Mouse (Mus musculus): Measurements from ENCODE around the gene E130208F15Rik. TPM values are rescaled to one million over a fixed set of nuclear protein-coding genes. Genes with fewer than 3 reads are reported as not detected.

The E130208F15Rik gene
- polyA plus RNA-seq, 1 experiment from 2014 or later, result not detected

DNA sequence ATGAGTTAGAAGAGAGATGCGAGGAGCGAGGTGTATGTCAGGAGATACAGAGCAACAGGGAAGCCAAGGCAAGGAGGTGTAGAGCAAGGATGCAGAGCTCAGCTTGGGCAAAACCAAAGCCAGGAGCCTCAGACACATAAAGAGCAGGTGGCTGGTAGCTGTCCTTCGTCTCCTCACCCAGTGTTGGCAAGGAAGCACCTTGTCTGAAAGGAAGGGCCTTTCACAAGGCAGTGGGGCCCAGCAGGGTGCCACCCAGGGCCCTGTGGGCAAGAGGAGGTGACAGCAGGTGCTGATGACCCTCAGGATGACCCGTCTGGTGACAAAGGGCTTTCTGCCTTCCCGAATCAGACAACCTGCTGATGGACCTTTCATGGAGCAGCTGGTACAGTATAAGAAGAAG, 13.0 kb downstream of the E130208F15Rik start:
- Histone ChIP-seq H3K9ac (ENCODE audit: low read length) (no peak overlapping the region), H3K4me1 (replicated peaks; ENCODE audit: control insufficient read depth, insufficient read depth, low read length) (no peaks in the 10 kb centered on the region), H3K9me3 (ENCODE audit: control insufficient read depth, low read length) (no peaks in the 10 kb centered on the region), H3K27me3 (ENCODE audit: control insufficient read depth, insufficient read depth, low read length) (0 out of 2 replicates have a peak, but pooled peaks cover 5% of the 10 kb centered on the region), H3K4me3 (ENCODE audit: low read depth, low read length) (no peak overlapping the region), H3K4me2 (ENCODE audit: low read depth, low read length, severe bottlenecking) (no peak overlapping the region), H3K27ac (ENCODE audit: low read depth, low read length) (no peak overlapping the region), H3K36me3 (ENCODE audit: control insufficient read depth, insufficient read depth, low read length) (no peaks in the 10 kb centered on the region)
- 68% methylated on average over 5 of the region's 5 CpGs for WGBS
- ATAC-seq (replicated peaks; ENCODE audit: low FRiP score) (no peak), DNase-seq (ENCODE audit: low spot score) (no peak)

GRCm38 (mm10) chr7:30335688-30336087, 14.1 kb downstream of the E130208F15Rik start:
- Histone ChIP-seq H3K4me1 (replicated peaks; ENCODE audit: control insufficient read depth, insufficient read depth, low read length) (no peaks in the 10 kb centered on the region), H3K27me3 (ENCODE audit: control insufficient read depth, insufficient read depth, low read length) (0 out of 2 replicates have a peak, but pooled peaks cover 5% of the 10 kb centered on the region), H3K4me2 (ENCODE audit: low read depth, low read length, severe bottlenecking) (no peak overlapping the region), H3K27ac (ENCODE audit: low read depth, low read length) (no peak overlapping the region), H3K36me3 (ENCODE audit: control insufficient read depth, insufficient read depth, low read length) (no peaks in the 10 kb centered on the region), H3K4me3 (ENCODE audit: low read depth, low read length) (no peak overlapping the region), H3K9me3 (ENCODE audit: control insufficient read depth, low read length) (no peaks in the 10 kb centered on the region), H3K9ac (ENCODE audit: low read length) (no peak overlapping the region)
- no peak for DNase-seq (ENCODE audit: low spot score)
- ATAC-seq (replicated peaks; ENCODE audit: low FRiP score), result no peak
- 73% methylated on average over 6 of the region's 6 CpGs for WGBS

DNA sequence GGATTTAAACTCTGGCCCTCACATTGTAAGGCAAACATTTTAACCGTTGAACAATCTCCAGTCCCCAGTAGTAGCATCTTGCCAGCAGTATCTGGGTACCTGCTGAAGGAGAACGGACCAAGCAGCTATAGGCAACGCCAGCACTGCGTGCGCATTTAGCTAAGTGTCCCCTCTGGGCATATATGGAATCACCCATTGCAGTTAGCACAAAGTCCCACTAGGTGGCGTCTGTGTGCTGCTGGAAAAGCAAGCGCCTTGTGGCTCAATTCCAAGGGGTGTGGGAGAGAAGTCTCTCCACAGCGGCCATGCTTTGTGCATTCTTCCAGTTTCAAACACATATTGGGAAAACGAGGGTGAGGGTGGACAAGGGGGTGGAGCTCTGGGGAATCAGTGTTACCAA, 14.8 kb downstream of the E130208F15Rik start:
- 3% methylated on average over 9 of the region's 9 CpGs for WGBS
- Histone ChIP-seq H3K4me3 (ENCODE audit: low read depth, low read length) (no peak overlapping the region), H3K4me2 (ENCODE audit: low read depth, low read length, severe bottlenecking) (no peak overlapping the region), H3K9ac (ENCODE audit: low read length) (no peak overlapping the region), H3K27ac (ENCODE audit: low read depth, low read length) (no peak overlapping the region), H3K36me3 (ENCODE audit: control insufficient read depth, insufficient read depth, low read length) (no peaks in the 10 kb centered on the region), H3K4me1 (replicated peaks; ENCODE audit: control insufficient read depth, insufficient read depth, low read length) (no peaks in the 10 kb centered on the region), H3K27me3 (ENCODE audit: control insufficient read depth, insufficient read depth, low read length) (0 out of 2 replicates have a peak, but pooled peaks cover 5% of the 10 kb centered on the region), H3K9me3 (ENCODE audit: control insufficient read depth, low read length) (no peaks in the 10 kb centered on the region)
- DNase-seq (ENCODE audit: low spot score) (peak; percentile 91), ATAC-seq (replicated peaks; ENCODE audit: low FRiP score) (no peak; the same call in 1 of the 2 replicates)

GRCm38 (mm10) chr7:30339432-30340109, 18.0 kb downstream of the E130208F15Rik start:
- ATAC-seq (replicated peaks; ENCODE audit: low FRiP score), result no peak
- no peak overlapping the region for H3K4me3 ChIP-seq (ENCODE audit: low read depth, low read length)
- H3K36me3 ChIP-seq (ENCODE audit: control insufficient read depth, insufficient read depth, low read length), result no peaks in the 10 kb centered on the region
- H3K9ac ChIP-seq (ENCODE audit: low read length), result no peak overlapping the region
- no peak overlapping the region for H3K27ac ChIP-seq (ENCODE audit: low read depth, low read length)
- no peaks in the 10 kb centered on the region for H3K9me3 ChIP-seq (ENCODE audit: control insufficient read depth, low read length)
- no peaks in the 10 kb centered on the region for H3K4me1 ChIP-seq (replicated peaks; ENCODE audit: control insufficient read depth, insufficient read depth, low read length)
- WGBS, result 71% methylated on average over 5 of the region's 5 CpGs
- DNase-seq (ENCODE audit: low spot score), result no peak
- no peak overlapping the region for H3K4me2 ChIP-seq (ENCODE audit: low read depth, low read length, severe bottlenecking)
- H3K27me3 ChIP-seq (ENCODE audit: control insufficient read depth, insufficient read depth, low read length), result 0 out of 2 replicates have a peak, but pooled peaks cover 5% of the 10 kb centered on the region

DNA sequence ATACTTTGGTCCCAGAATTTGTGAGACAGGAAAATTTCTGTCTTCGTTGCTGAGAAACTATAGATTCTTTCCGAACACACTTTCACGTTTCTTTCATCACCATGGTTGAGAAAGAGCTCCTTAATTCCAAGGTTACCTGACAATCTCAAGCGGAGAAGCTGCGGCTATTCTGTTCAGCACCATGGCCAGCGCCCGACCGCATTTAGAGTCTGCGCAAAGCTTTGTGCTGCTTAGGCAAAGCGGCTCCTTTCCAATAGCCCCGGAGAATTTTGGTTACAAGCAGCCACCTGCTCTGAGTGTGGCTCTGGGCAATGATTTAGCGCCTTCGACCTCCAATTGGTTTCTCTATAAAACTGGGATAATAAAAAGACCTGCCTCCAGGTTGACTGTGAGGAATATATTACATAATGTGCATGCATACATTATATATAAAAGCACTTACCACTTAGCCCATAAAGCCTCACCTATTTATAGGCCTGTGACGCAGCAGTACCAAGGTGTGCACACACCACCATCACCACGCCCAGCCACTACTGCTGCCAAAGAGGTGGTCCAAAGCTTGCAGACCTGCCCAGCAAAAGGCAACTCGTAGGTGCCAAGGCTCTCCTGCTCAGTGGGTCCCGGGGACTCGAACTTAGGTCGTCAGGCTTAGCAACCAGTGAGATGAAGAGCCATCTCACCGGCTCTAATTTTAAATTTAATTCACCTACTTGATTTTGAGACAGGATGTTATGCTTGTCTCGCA, 25.3 kb downstream of the E130208F15Rik start:
- Histone ChIP-seq H3K4me2 (ENCODE audit: low read depth, low read length, severe bottlenecking) (no peak overlapping the region), H3K36me3 (ENCODE audit: control insufficient read depth, insufficient read depth, low read length) (no peaks in the 10 kb centered on the region), H3K9ac (ENCODE audit: low read length) (no peak overlapping the region), H3K27me3 (ENCODE audit: control insufficient read depth, insufficient read depth, low read length) (peaks cover 8% of the 10 kb centered on the region), H3K4me3 (ENCODE audit: low read depth, low read length) (no peak overlapping the region), H3K27ac (ENCODE audit: low read depth, low read length) (no peak overlapping the region), H3K4me1 (replicated peaks; ENCODE audit: control insufficient read depth, insufficient read depth, low read length) (no peaks in the 10 kb centered on the region), H3K9me3 (ENCODE audit: control insufficient read depth, low read length) (no peaks in the 10 kb centered on the region)
- no peak for ATAC-seq (replicated peaks; ENCODE audit: low FRiP score)
- 29% methylated on average over 21 of the region's 21 CpGs for WGBS
- peak; percentile 86 for DNase-seq (ENCODE audit: low spot score)

GRCm38 (mm10) chr7:30347828-30348227, 26.3 kb downstream of the E130208F15Rik start:
- no peak overlapping the region for H3K9ac ChIP-seq (ENCODE audit: low read length)
- H3K27me3 ChIP-seq (ENCODE audit: control insufficient read depth, insufficient read depth, low read length), result peaks cover 8% of the 10 kb centered on the region
- 2% methylated on average over 30 of the region's 30 CpGs for WGBS
- no peaks in the 10 kb centered on the region for H3K36me3 ChIP-seq (ENCODE audit: control insufficient read depth, insufficient read depth, low read length)
- no peak overlapping the region for H3K27ac ChIP-seq (ENCODE audit: low read depth, low read length)
- H3K9me3 ChIP-seq (ENCODE audit: control insufficient read depth, low read length), result no peaks in the 10 kb centered on the region
- DNase-seq (ENCODE audit: low spot score), result peak; percentile 89
- H3K4me3 ChIP-seq (ENCODE audit: low read depth, low read length), result no peak overlapping the region
- H3K4me1 ChIP-seq (replicated peaks; ENCODE audit: control insufficient read depth, insufficient read depth, low read length), result no peaks in the 10 kb centered on the region
- no peak; the same call in 1 of the 2 replicates for ATAC-seq (replicated peaks; ENCODE audit: low FRiP score)
- 0 out of 2 replicates have a peak overlapping the region, but pooled peaks have one; percentile 27 for H3K4me2 ChIP-seq (ENCODE audit: low read depth, low read length, severe bottlenecking)

DNA sequence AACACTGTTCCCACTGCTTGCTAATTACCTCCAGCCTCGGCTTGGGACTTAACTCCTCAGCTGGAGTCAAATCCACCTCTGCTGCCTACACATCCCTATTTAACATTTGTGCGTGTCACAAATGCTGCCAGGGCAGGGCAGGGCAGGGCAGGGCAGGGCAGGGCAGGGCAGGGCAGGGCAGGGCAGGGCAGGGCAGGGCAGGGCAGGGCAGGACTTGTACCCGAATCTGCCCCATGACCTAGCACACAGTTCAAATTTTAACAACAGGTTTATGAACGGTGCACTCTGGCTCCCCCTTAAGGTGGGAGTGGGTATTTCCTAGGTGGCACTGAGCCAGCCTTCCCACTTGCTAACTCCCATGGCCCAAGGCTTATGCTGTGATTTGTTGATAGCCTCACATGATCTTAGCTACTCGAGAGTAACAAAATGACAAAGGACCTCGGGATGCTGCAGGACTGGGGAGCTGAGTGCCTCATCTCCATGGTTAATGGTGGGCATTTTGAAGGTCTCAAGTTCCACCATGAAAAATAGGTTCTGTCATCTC, 31.8 kb downstream of the E130208F15Rik start:
- ATAC-seq (replicated peaks; ENCODE audit: low FRiP score), result no peak
- Histone ChIP-seq H3K36me3 (ENCODE audit: control insufficient read depth, insufficient read depth, low read length) (no peaks in the 10 kb centered on the region; the same call in 1 of the 2 replicates), H3K4me2 (ENCODE audit: low read depth, low read length, severe bottlenecking) (no peak overlapping the region), H3K4me1 (replicated peaks; ENCODE audit: control insufficient read depth, insufficient read depth, low read length) (no peaks in the 10 kb centered on the region), H3K9me3 (ENCODE audit: control insufficient read depth, low read length) (no peaks in the 10 kb centered on the region), H3K4me3 (ENCODE audit: low read depth, low read length) (no peak overlapping the region), H3K27ac (ENCODE audit: low read depth, low read length) (no peak overlapping the region), H3K27me3 (ENCODE audit: control insufficient read depth, insufficient read depth, low read length) (no peaks in the 10 kb centered on the region), H3K9ac (ENCODE audit: low read length) (no peak overlapping the region)
- WGBS, result 16% methylated on average over 6 of the region's 6 CpGs
- DNase-seq (ENCODE audit: low spot score), result peak; percentile 81

DNA sequence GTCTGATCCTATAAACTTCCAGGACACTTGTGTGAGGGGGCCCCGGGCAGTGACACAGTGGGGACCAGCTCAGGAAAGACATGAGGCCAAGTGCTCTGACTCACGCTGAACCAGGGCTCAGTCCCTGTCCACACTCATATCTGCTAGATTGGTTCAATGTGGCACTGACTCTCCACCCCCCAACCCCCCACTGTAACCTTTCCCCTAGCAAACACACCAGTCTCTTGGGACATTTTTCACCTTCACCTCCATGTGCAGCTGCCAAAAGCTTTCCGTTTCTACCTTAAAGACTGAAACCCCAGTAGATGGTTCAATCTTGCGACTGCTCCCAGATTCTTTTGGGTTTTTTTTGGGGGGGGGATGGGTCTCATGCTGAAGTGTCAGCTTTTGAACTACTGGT, 32.5 kb downstream of the E130208F15Rik start:
- no peak overlapping the region for H3K4me3 ChIP-seq (ENCODE audit: low read depth, low read length)
- no peaks in the 10 kb centered on the region for H3K9me3 ChIP-seq (ENCODE audit: control insufficient read depth, low read length)
- no peak overlapping the region for H3K9ac ChIP-seq (ENCODE audit: low read length)
- no peaks in the 10 kb centered on the region for H3K4me1 ChIP-seq (replicated peaks; ENCODE audit: control insufficient read depth, insufficient read depth, low read length)
- ATAC-seq (replicated peaks; ENCODE audit: low FRiP score), result no peak
- WGBS, result 80% methylated on average over 4 of the region's 4 CpGs
- no peak for DNase-seq (ENCODE audit: low spot score)
- H3K36me3 ChIP-seq (ENCODE audit: control insufficient read depth, insufficient read depth, low read length), result no peaks in the 10 kb centered on the region; the same call in 1 of the 2 replicates
- no peak overlapping the region for H3K27ac ChIP-seq (ENCODE audit: low read depth, low read length)
- H3K27me3 ChIP-seq (ENCODE audit: control insufficient read depth, insufficient read depth, low read length), result no peaks in the 10 kb centered on the region
- no peak overlapping the region for H3K4me2 ChIP-seq (ENCODE audit: low read depth, low read length, severe bottlenecking)

Measured in forebrain, embryonic 11.5 days (tissue).